Mouse (Mus musculus) liver, adult 2 months (tissue): ENCODE measurements around the gene Morc1.

Source experiments
- CTCF ChIP-seq: fragments of 200-500 bp; IDR thresholded peaks from 2 replicates; pipeline ENCODE4 v1.5.1; 2011; ENCODE audit warnings: low read depth, low read length, control low read depth
- POLR2A ChIP-seq: fragments of 200-500 bp; IDR thresholded peaks from 2 replicates; pipeline ENCODE4 v1.6.1; 2011; ENCODE audit warnings: low read length, control low read depth; ENCODE audit not compliant: insufficient read depth; ENCODE audit errors: extremely low read depth

- no peak for TF ChIP-seq POLR2A
- TF ChIP-seq CTCF = no peak
Observed at GRCm38 (mm10) chr16:48409580-48409979, 21.5 kb upstream of the Morc1 start.
